Comparison of ENCODE assay signal across 13 mouse cellular contexts in the genomic region with DNA sequence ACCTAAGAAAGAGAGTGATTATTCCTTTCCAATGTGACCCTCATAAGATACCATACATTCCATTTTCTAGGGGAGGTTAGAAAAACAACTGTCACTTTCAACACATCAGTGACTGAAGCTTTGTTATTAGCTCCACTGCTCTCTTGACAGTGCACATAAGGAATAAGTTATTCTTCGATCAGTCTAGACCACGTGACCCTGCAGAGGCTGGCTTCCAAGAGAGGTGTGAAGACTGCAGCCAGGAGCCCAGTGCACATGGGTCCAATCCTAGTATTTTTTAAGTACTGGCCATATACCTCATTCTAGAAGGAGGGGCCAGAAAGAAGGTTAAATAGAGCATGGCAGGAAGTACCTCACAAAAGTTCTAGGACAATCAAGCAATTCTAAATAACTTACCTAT.
DNase-seq lines count a peak whose midpoint lies in the region; ATAC-seq lines count a peak whose summit lies in the region.
"Had no signal": no experiment of that assay in that cellular context is flagged by ENCODE, and none has a peak within 500 bp of the region (broad histone marks: within the 10 kb centered on the region; RNA-seq: fewer than 3 reads in every experiment).

No protein-coding gene starts in this region.

- intact Hi-C loops in heart, postnatal 14 days (cut with DNase I): no loop called here

- no peaks in the 10 kb centered on the region for H3K9me3 ChIP-seq in heart, embryonic 10.5 days
- no peaks in the 10 kb centered on the region for H3K9me3 ChIP-seq in limb, embryonic 13.5 days
- H3K9me3 ChIP-seq in limb, embryonic 10.5 days (replicated peaks): no peaks in the 10 kb centered on the region
- H3K9me3 ChIP-seq: embryonic facial prominence, embryonic 12.5 days; forebrain, embryonic 15.5 days; heart, embryonic 12.5 days; hindbrain, embryonic 10.5 days; hindbrain, embryonic 15.5 days had no signal

- no peak overlapping the region for H3K9ac ChIP-seq in limb, embryonic 13.5 days
- H3K9ac ChIP-seq: embryonic facial prominence, embryonic 12.5 days; forebrain, embryonic 15.5 days; heart, embryonic 12.5 days; hindbrain, embryonic 15.5 days had no signal

- ATAC-seq in limb, embryonic 13.5 days (ENCODE audit: low FRiP score, low read depth): 0 out of 2 replicates have a peak, but pooled peaks have one; percentile 67
- ATAC-seq: forebrain, embryonic 15.5 days had no signal

- peaks cover 5% of the 10 kb centered on the region; the same call in 1 of the 2 replicates for H3K36me3 ChIP-seq in heart, embryonic 10.5 days
- H3K36me3 ChIP-seq in limb, embryonic 13.5 days: peaks cover 3% of the 10 kb centered on the region; the same call in 1 of the 2 replicates
- 0 out of 2 replicates have a peak, but pooled peaks cover 5% of the 10 kb centered on the region for H3K36me3 ChIP-seq in limb, embryonic 10.5 days
- H3K36me3 ChIP-seq: embryonic facial prominence, embryonic 12.5 days; forebrain, embryonic 15.5 days; heart, embryonic 12.5 days; hindbrain, embryonic 15.5 days had no signal

- H3K27ac ChIP-seq in heart, embryonic 10.5 days: no peak overlapping the region
- H3K27ac ChIP-seq in limb, embryonic 13.5 days: no peak overlapping the region
- no peak overlapping the region for H3K27ac ChIP-seq in limb, embryonic 10.5 days
- H3K27ac ChIP-seq: forebrain, embryonic 15.5 days; hindbrain, embryonic 10.5 days; hindbrain, embryonic 15.5 days had no signal

- DNase-seq in heart, embryonic 10.5 days (ENCODE audit: low spot score): peak; percentile 39
- DNase-seq in heart, postnatal 14 days: no peak
- no peak for DNase-seq in limb, embryonic 10.5 days (ENCODE audit: low spot score)
- DNase-seq in NIH3T3 (ENCODE audit: low read depth): peak; percentile 51
- no peak for DNase-seq in adrenal gland, adult 8-10 months
- DNase-seq: cerebellum, adult 11-12 months; cerebellum, adult 9-10 months had no signal

- H3K4me1 ChIP-seq in heart, embryonic 10.5 days: peaks cover 41% of the 10 kb centered on the region
- peaks cover 21% of the 10 kb centered on the region for H3K4me1 ChIP-seq in limb, embryonic 13.5 days
- H3K4me1 ChIP-seq in limb, embryonic 10.5 days: peaks cover 12% of the 10 kb centered on the region

- no peak overlapping the region for H3K4me2 ChIP-seq in limb, embryonic 13.5 days (replicated peaks)
- H3K4me2 ChIP-seq: embryonic facial prominence, embryonic 12.5 days; forebrain, embryonic 15.5 days; heart, embryonic 12.5 days; hindbrain, embryonic 15.5 days had no signal

- no peaks in the 10 kb centered on the region for H3K27me3 ChIP-seq in heart, embryonic 10.5 days (ENCODE audit: insufficient read depth, poor library complexity, severe bottlenecking)
- no peaks in the 10 kb centered on the region for H3K27me3 ChIP-seq in limb, embryonic 13.5 days
- H3K27me3 ChIP-seq in limb, embryonic 10.5 days (ENCODE audit: low read depth, poor library complexity, severe bottlenecking): no peaks in the 10 kb centered on the region
- H3K27me3 ChIP-seq: embryonic facial prominence, embryonic 12.5 days; forebrain, embryonic 15.5 days; heart, embryonic 12.5 days; hindbrain, embryonic 15.5 days had no signal

- WGBS in heart, embryonic 10.5 days: 80% methylated on average over 2 of the region's 2 CpGs
- 52% methylated on average over 2 of the region's 2 CpGs for WGBS in limb, embryonic 13.5 days
- 73% methylated on average over 2 of the region's 2 CpGs for WGBS in limb, embryonic 10.5 days

- H3K4me3 ChIP-seq in heart, embryonic 10.5 days: no peak overlapping the region
- H3K4me3 ChIP-seq in limb, embryonic 13.5 days: no peak overlapping the region
- H3K4me3 ChIP-seq in limb, embryonic 10.5 days: no peak overlapping the region
- H3K4me3 ChIP-seq: embryonic facial prominence, embryonic 12.5 days; forebrain, embryonic 15.5 days; heart, embryonic 12.5 days; hindbrain, embryonic 10.5 days; hindbrain, embryonic 15.5 days had no signal

Comparison
In these comparisons a context has a peak if more than half of its experiments do, and no peak if none do; other contexts are left out.
1. DNase-seq: peak in heart, embryonic 10.5 days (single experiment) and NIH3T3 (single experiment); none in heart, postnatal 14 days (0 of 2), limb, embryonic 10.5 days (single experiment) and adrenal gland, adult 8-10 months (single experiment).